Mouse (Mus musculus) CH12.LX (cell line): ENCODE measurements around the gene Tmem245.

Source experiments
- CHD1 ChIP-seq: IDR thresholded peaks from 2 replicates; pipeline ENCODE4 v1.6.1; 2012; ENCODE audit warnings: low read depth, low read length, improper control_type of control experiment, inconsistent platforms
- CHD2 ChIP-seq: IDR thresholded peaks from 2 replicates; pipeline ENCODE4 v1.6.1; 2011; ENCODE audit warnings: low read length, improper control_type of control experiment
- CTCF ChIP-seq, 2 experiments: IDR thresholded peaks in 1 of 2; conservative IDR thresholded peaks in 1 of 2; 2 replicates each; pipeline ENCODE4 v1.5.1; 2011 to 2012; ENCODE audit warnings: low read depth in 2 of 2, low read length in 2 of 2, improper control_type of control experiment in 1 of 2, inconsistent platforms in 1 of 2, mild to moderate bottlenecking in 1 of 2, moderate library complexity in 1 of 2
- MXI1 ChIP-seq: IDR thresholded peaks from 2 replicates; pipeline ENCODE4 v1.6.1; 2011; ENCODE audit warnings: mild to moderate bottlenecking, low read depth, low read length, improper control_type of control experiment
- POLR2A ChIP-seq: IDR thresholded peaks from 2 replicates; pipeline ENCODE4 v1.6.1; 2011; ENCODE audit warnings: low read depth, mild to moderate bottlenecking, improper control_type of control experiment, low read length
- RCOR1 ChIP-seq: conservative IDR thresholded peaks from 2 replicates; pipeline ENCODE4 v1.6.1; 2012; ENCODE audit warnings: low read depth, mild to moderate bottlenecking, inconsistent platforms, low read length, improper control_type of control experiment
- USF2 ChIP-seq: conservative IDR thresholded peaks from 2 replicates; pipeline ENCODE4 v1.6.1; 2011; ENCODE audit warnings: low read depth, low read length, improper control_type of control experiment
- ZC3H11A ChIP-seq: IDR thresholded peaks from 2 replicates; pipeline ENCODE4 v1.6.1; 2012; ENCODE audit warnings: low read depth, mild to moderate bottlenecking, inconsistent platforms, low read length, improper control_type of control experiment
- ZNF384 ChIP-seq: IDR thresholded peaks from 2 replicates; pipeline ENCODE4 v1.6.1; 2012; ENCODE audit warnings: low read depth, low read length, improper control_type of control experiment, inconsistent platforms

GRCm38 (mm10) chr4:56861551-56861950, 85.7 kb downstream of the Tmem245 start:
- no peak for TF ChIP-seq POLR2A
- no peak for TF ChIP-seq CTCF (conservative IDR thresholded peaks at IDR 0.05 in 1 of 2, IDR thresholded peaks at IDR 0.05 in 1 of 2; ENCODE audit: low read depth in 2 of 2, low read length in 2 of 2)
- no peak for TF ChIP-seq CHD2
- TF ChIP-seq MXI1, result no peak
- no peak for TF ChIP-seq RCOR1
- TF ChIP-seq ZNF384, result no peak
- no peak for TF ChIP-seq ZC3H11A
- TF ChIP-seq USF2, result no peak
- TF ChIP-seq CHD1, result no peak
